Mouse (Mus musculus): ENCODE measurements around the gene Spata31d1a. TPM values are rescaled to one million over a fixed set of nuclear protein-coding genes. Genes with fewer than 3 reads are reported as not detected.
A peak's percentile ranks its signal among the peaks of the same experiment; 100 is the strongest.

Gene Spata31d1a
- not detected in 2 replicates for polyA plus RNA-seq (2012; ENCODE audit: insufficient read depth, low replicate concordance)

GRCm38 (mm10) chr13:59710230-59710629 is at the start of gene Spata31d1a:
TSS of gene Spata31d1a (minus strand) at chr13:59710330.
- no peak for TF ChIP-seq GATA1 (IDR thresholded peaks at IDR 0.05; ENCODE audit: borderline replicate concordance, low read length)
- no peak for TF ChIP-seq FLI1 (IDR thresholded peaks at IDR 0.05; ENCODE audit: low read length)
- H3K36me3 ChIP-seq (replicated peaks; ENCODE audit: low read length) = no peaks in the 10 kb centered on the region

GRCm38 (mm10) chr13:59756906-59757305 is 46.8 kb upstream of the Spata31d1a start:
- Histone ChIP-seq H3K4me3 (replicated peaks) (no peak overlapping the region), H3K27me3 (replicated peaks) (no peaks in the 10 kb centered on the region), H3K36me3 (replicated peaks; ENCODE audit: low read length) (peaks cover 87% of the 10 kb centered on the region), H3K9me3 (peaks cover 8% of the 10 kb centered on the region), H3K4me1 (peaks cover 72% of the 10 kb centered on the region)
- TF ChIP-seq FLI1 (IDR thresholded peaks at IDR 0.05; ENCODE audit: low read length) = no peak
- no peak for TF ChIP-seq GATA1 (IDR thresholded peaks at IDR 0.05; ENCODE audit: borderline replicate concordance, low read length)

More at GRCm38 (mm10) chr13:59710230-59710629, at the start of gene Spata31d1a:
- H3K4me1 ChIP-seq = peaks cover 2% of the 10 kb centered on the region; the same call in 1 of the 2 replicates
- H3K4me3 ChIP-seq (replicated peaks) = peak within 1 kb of the TSS; percentile 38
- H3K9me3 ChIP-seq = 0 out of 2 replicates have a peak, but pooled peaks cover 3% of the 10 kb centered on the region
- peaks cover 65% of the 10 kb centered on the region for H3K27me3 ChIP-seq (replicated peaks)

- H3K4me3 ChIP-seq (replicated peaks) = no peak overlapping the region
- H3K27me3 ChIP-seq (replicated peaks) = peaks cover 1% of the 10 kb centered on the region
- TF ChIP-seq GATA1 (IDR thresholded peaks at IDR 0.05; ENCODE audit: borderline replicate concordance, low read length) (no peak), FLI1 (IDR thresholded peaks at IDR 0.05; ENCODE audit: low read length) (no peak)
- peaks cover 13% of the 10 kb centered on the region for H3K9me3 ChIP-seq
- H3K36me3 ChIP-seq (replicated peaks; ENCODE audit: low read length) = peaks cover 51% of the 10 kb centered on the region
- peaks cover 68% of the 10 kb centered on the region for H3K4me1 ChIP-seq
Observed at GRCm38 (mm10) chr13:59750310-59750709, 40.2 kb upstream of the Spata31d1a start.

- Histone ChIP-seq H3K4me1 (peaks cover 84% of the 10 kb centered on the region), H3K4me3 (replicated peaks) (peak within 1 kb of the TSS; percentile 54), H3K9me3 (peaks cover 6% of the 10 kb centered on the region; the same call in 1 of the 2 replicates), H3K36me3 (replicated peaks; ENCODE audit: low read length) (peaks cover 39% of the 10 kb centered on the region), H3K27me3 (replicated peaks) (peaks cover 1% of the 10 kb centered on the region)
- no peak for TF ChIP-seq FLI1 (IDR thresholded peaks at IDR 0.05; ENCODE audit: low read length)
- TF ChIP-seq GATA1 (IDR thresholded peaks at IDR 0.05; ENCODE audit: borderline replicate concordance, low read length) = no peak
Observed at GRCm38 (mm10) chr13:59746711-59747110, 36.6 kb upstream of the Spata31d1a start, which contains the start of gene 1700014D04Rik. TSS of gene 1700014D04Rik (minus strand) at chr13:59746752.

GRCm38 (mm10) chr13:59746164-59746563 is 36.0 kb upstream of the Spata31d1a start:
- H3K4me1 ChIP-seq = peaks cover 84% of the 10 kb centered on the region
- H3K4me3 ChIP-seq (replicated peaks) = no peak overlapping the region
- TF ChIP-seq FLI1 (IDR thresholded peaks at IDR 0.05; ENCODE audit: low read length) (no peak), GATA1 (IDR thresholded peaks at IDR 0.05; ENCODE audit: borderline replicate concordance, low read length) (no peak)
- peaks cover 39% of the 10 kb centered on the region for H3K36me3 ChIP-seq (replicated peaks; ENCODE audit: low read length)
- H3K27me3 ChIP-seq (replicated peaks) = peaks cover 1% of the 10 kb centered on the region
- H3K9me3 ChIP-seq = peaks cover 3% of the 10 kb centered on the region; the same call in 1 of the 2 replicates

- H3K4me3 ChIP-seq (replicated peaks) = peak overlapping the region; percentile 54
- peaks cover 1% of the 10 kb centered on the region for H3K27me3 ChIP-seq (replicated peaks)
- H3K4me1 ChIP-seq = peaks cover 79% of the 10 kb centered on the region
- H3K9me3 ChIP-seq = peaks cover 3% of the 10 kb centered on the region; the same call in 1 of the 2 replicates
- peaks cover 39% of the 10 kb centered on the region for H3K36me3 ChIP-seq (replicated peaks; ENCODE audit: low read length)
- TF ChIP-seq GATA1 (IDR thresholded peaks at IDR 0.05; ENCODE audit: borderline replicate concordance, low read length) (no peak), FLI1 (IDR thresholded peaks at IDR 0.05; ENCODE audit: low read length) (no peak)
Observed at GRCm38 (mm10) chr13:59745462-59745861, 35.3 kb upstream of the Spata31d1a start.

GRCm38 (mm10) chr13:59741697-59742096 is 31.6 kb upstream of the Spata31d1a start:
- peaks cover 3% of the 10 kb centered on the region; the same call in 1 of the 2 replicates for H3K9me3 ChIP-seq
- peaks cover 78% of the 10 kb centered on the region for H3K4me1 ChIP-seq
- peaks cover 35% of the 10 kb centered on the region for H3K36me3 ChIP-seq (replicated peaks; ENCODE audit: low read length)
- TF ChIP-seq GATA1 (IDR thresholded peaks at IDR 0.05; ENCODE audit: borderline replicate concordance, low read length) (no peak), FLI1 (IDR thresholded peaks at IDR 0.05; ENCODE audit: low read length) (no peak)
- peaks cover 3% of the 10 kb centered on the region for H3K27me3 ChIP-seq (replicated peaks)
- H3K4me3 ChIP-seq (replicated peaks) = no peak overlapping the region

GRCm38 (mm10) chr13:59741096-59741495 is 31.0 kb upstream of the Spata31d1a start:
- peaks cover 77% of the 10 kb centered on the region for H3K4me1 ChIP-seq
- H3K9me3 ChIP-seq = peaks cover 3% of the 10 kb centered on the region; the same call in 1 of the 2 replicates
- H3K36me3 ChIP-seq (replicated peaks; ENCODE audit: low read length) = peaks cover 29% of the 10 kb centered on the region
- H3K27me3 ChIP-seq (replicated peaks) = peaks cover 3% of the 10 kb centered on the region
- TF ChIP-seq FLI1 (IDR thresholded peaks at IDR 0.05; ENCODE audit: low read length) (no peak), GATA1 (IDR thresholded peaks at IDR 0.05; ENCODE audit: borderline replicate concordance, low read length) (no peak)
- no peak overlapping the region for H3K4me3 ChIP-seq (replicated peaks)

- peaks cover 3% of the 10 kb centered on the region for H3K27me3 ChIP-seq (replicated peaks)
- H3K4me1 ChIP-seq = peaks cover 77% of the 10 kb centered on the region
- peaks cover 18% of the 10 kb centered on the region for H3K36me3 ChIP-seq (replicated peaks; ENCODE audit: low read length)
- H3K4me3 ChIP-seq (replicated peaks) = no peak overlapping the region
- no peak for TF ChIP-seq GATA1 (IDR thresholded peaks at IDR 0.05; ENCODE audit: borderline replicate concordance, low read length)
- no peak for TF ChIP-seq FLI1 (IDR thresholded peaks at IDR 0.05; ENCODE audit: low read length)
- H3K9me3 ChIP-seq = no peaks in the 10 kb centered on the region
Observed at GRCm38 (mm10) chr13:59739397-59739796, 29.3 kb upstream of the Spata31d1a start.

GRCm38 (mm10) chr13:59738455-59738854 is 28.3 kb upstream of the Spata31d1a start:
- peaks cover 3% of the 10 kb centered on the region for H3K27me3 ChIP-seq (replicated peaks)
- H3K4me1 ChIP-seq = peaks cover 76% of the 10 kb centered on the region
- H3K9me3 ChIP-seq = no peaks in the 10 kb centered on the region
- peaks cover 10% of the 10 kb centered on the region for H3K36me3 ChIP-seq (replicated peaks; ENCODE audit: low read length)
- H3K4me3 ChIP-seq (replicated peaks) = no peak overlapping the region
- no peak for TF ChIP-seq GATA1 (IDR thresholded peaks at IDR 0.05; ENCODE audit: borderline replicate concordance, low read length)
- no peak for TF ChIP-seq FLI1 (IDR thresholded peaks at IDR 0.05; ENCODE audit: low read length)
